Mouse (Mus musculus) liver, adult 2 months (tissue): ENCODE data around the gene Rab11fip2.

Source experiments
- CTCF ChIP-seq: fragments of 200-500 bp; IDR thresholded peaks from 2 replicates; pipeline ENCODE4 v1.5.1; 2011; ENCODE audit warnings: low read depth, low read length, control low read depth
- POLR2A ChIP-seq: fragments of 200-500 bp; IDR thresholded peaks from 2 replicates; pipeline ENCODE4 v1.6.1; 2011; ENCODE audit warnings: low read length, control low read depth; ENCODE audit not compliant: insufficient read depth; ENCODE audit errors: extremely low read depth

DNA sequence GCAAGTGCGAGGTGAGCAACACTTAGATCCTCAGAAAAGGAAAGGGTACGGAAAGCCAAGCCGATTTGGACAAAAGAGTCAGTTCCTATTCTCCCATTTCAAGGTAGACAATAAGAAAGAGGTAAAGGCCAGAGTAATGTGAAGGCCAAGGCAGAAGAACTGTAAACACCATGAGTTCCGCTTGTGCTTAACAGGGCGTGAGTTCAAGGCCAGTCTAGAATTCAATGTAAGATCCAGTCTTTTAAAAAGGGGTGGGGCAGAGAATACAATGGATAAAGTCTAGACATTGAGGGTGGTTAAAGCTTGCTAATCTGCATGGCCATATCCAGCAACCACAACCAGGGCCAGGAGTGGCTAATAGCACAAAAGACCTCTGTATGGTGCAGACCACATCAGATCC lies 6.3 kb upstream of the Rab11fip2 start:
- TF ChIP-seq CTCF: no peak
- TF ChIP-seq POLR2A: no peak
